Mouse (Mus musculus): ENCODE results near the gene Lect2. TPM values are rescaled to one million over a fixed set of nuclear protein-coding genes. Genes with fewer than 3 reads are reported as not detected.

Gene Lect2
- not detected for total RNA-seq (2021)
- long read RNA-seq, experiment 1 = 0 reads
- long read RNA-seq, experiment 2 = 0 reads

GRCm38 (mm10) chr13:56548401-56548800 lies at the start of gene Lect2:
Gene Lect2 (minus strand): TSS chr13:56548502.
- intact Hi-C loops (cut with DNase I) = no loop called here

GRCm38 (mm10) chr13:56597296-56597695 lies 49.0 kb upstream of the Lect2 start:
- intact Hi-C loops (cut with DNase I) = no loop called here
- no peak for DNase-seq

More at GRCm38 (mm10) chr13:56548401-56548800, at the start of gene Lect2:
- DNase-seq = no peak

- no peak for DNase-seq
- intact Hi-C loops (cut with DNase I) = no loop called here
Observed at GRCm38 (mm10) chr13:56595246-56595645, 46.9 kb upstream of the Lect2 start.

GRCm38 (mm10) chr13:56593961-56594391 lies 45.7 kb upstream of the Lect2 start:
- intact Hi-C loops (cut with DNase I) = no loop called here
- no peak for DNase-seq

GRCm38 (mm10) chr13:56593196-56593595 lies 44.9 kb upstream of the Lect2 start:
- DNase-seq = no peak
- intact Hi-C loops (cut with DNase I) = no loop called here

GRCm38 (mm10) chr13:56591939-56592338 lies 43.6 kb upstream of the Lect2 start:
- DNase-seq = no peak
- intact Hi-C loops (cut with DNase I) = no loop called here

GRCm38 (mm10) chr13:56591191-56591590 lies 42.9 kb upstream of the Lect2 start:
- intact Hi-C loops (cut with DNase I) = no loop called here

GRCm38 (mm10) chr13:56590202-56590601 lies 41.9 kb upstream of the Lect2 start:
- no peak for DNase-seq

More at GRCm38 (mm10) chr13:56591191-56591590, 42.9 kb upstream of the Lect2 start:
- DNase-seq = no peak

GRCm38 (mm10) chr13:56588454-56589117 lies 40.3 kb upstream of the Lect2 start:
- peak; percentile 43 to 64 for DNase-seq
- intact Hi-C loops (cut with DNase I) = no loop called here

More at GRCm38 (mm10) chr13:56590202-56590601, 41.9 kb upstream of the Lect2 start:
- intact Hi-C loops (cut with DNase I) = no loop called here

GRCm38 (mm10) chr13:56586046-56586445 lies 37.7 kb upstream of the Lect2 start:
- DNase-seq = no peak
- intact Hi-C loops (cut with DNase I) = no loop called here

- DNase-seq = no peak
- intact Hi-C loops (cut with DNase I) = no loop called here
Observed at GRCm38 (mm10) chr13:56582720-56583119, 34.4 kb upstream of the Lect2 start.

GRCm38 (mm10) chr13:56581961-56582434 lies 33.7 kb upstream of the Lect2 start:
- DNase-seq = peak; percentile 51
- intact Hi-C loops (cut with DNase I) = no loop called here

GRCm38 (mm10) chr13:56581512-56581911 lies 33.2 kb upstream of the Lect2 start:
- intact Hi-C loops (cut with DNase I) = no loop called here

GRCm38 (mm10) chr13:56580450-56580849 lies 32.1 kb upstream of the Lect2 start:
- DNase-seq = no peak
- intact Hi-C loops (cut with DNase I) = no loop called here

More at GRCm38 (mm10) chr13:56581512-56581911, 33.2 kb upstream of the Lect2 start:
- no peak for DNase-seq

- no peak for DNase-seq
- intact Hi-C loops (cut with DNase I) = loop anchor here (5.0 kb wide), 2 partner anchors 64 to 79 kb away; no protein-coding TSS in a partner anchor
Observed at GRCm38 (mm10) chr13:56578097-56578496, 29.8 kb upstream of the Lect2 start.

GRCm38 (mm10) chr13:56575701-56576321 lies 27.5 kb upstream of the Lect2 start:
- DNase-seq = peak; percentile 72 to 81
- intact Hi-C loops (cut with DNase I) = loop anchor here (5.0 kb wide), 2 partner anchors 66 to 81 kb away; no protein-coding TSS in a partner anchor

- intact Hi-C loops (cut with DNase I) = loop anchor here (5.0 kb wide), 2 partner anchors 67 to 82 kb away; no protein-coding TSS in a partner anchor
- DNase-seq = no peak
Observed at GRCm38 (mm10) chr13:56575074-56575473, 26.8 kb upstream of the Lect2 start.

- intact Hi-C loops (cut with DNase I) = no loop called here
- no peak for DNase-seq
Observed at GRCm38 (mm10) chr13:56571645-56572044, 23.3 kb upstream of the Lect2 start.

GRCm38 (mm10) chr13:56566336-56566735 lies 18.0 kb upstream of the Lect2 start:
- intact Hi-C loops (cut with DNase I) = no loop called here
- no peak for DNase-seq

GRCm38 (mm10) chr13:56563075-56563474 lies 14.8 kb upstream of the Lect2 start:
- peak in 1 of 2 experiments; percentile 38 for DNase-seq
- intact Hi-C loops (cut with DNase I) = loop anchor here (5.0 kb wide), 1 partner anchor 86 kb away; no protein-coding TSS in a partner anchor

- no peak for DNase-seq
- intact Hi-C loops (cut with DNase I) = loop anchor here (5.0 kb wide), 1 partner anchor 84 kb away; no protein-coding TSS in a partner anchor
Observed at GRCm38 (mm10) chr13:56561129-56561528, 12.8 kb upstream of the Lect2 start.
